Mouse (Mus musculus): ENCODE data around the gene Hivep3. TPM values are rescaled to one million over a fixed set of nuclear protein-coding genes. Genes with fewer than 3 reads are reported as not detected.

Hivep3 gene
- polyA plus RNA-seq, 1 experiment: 0.54 TPM

DNA sequence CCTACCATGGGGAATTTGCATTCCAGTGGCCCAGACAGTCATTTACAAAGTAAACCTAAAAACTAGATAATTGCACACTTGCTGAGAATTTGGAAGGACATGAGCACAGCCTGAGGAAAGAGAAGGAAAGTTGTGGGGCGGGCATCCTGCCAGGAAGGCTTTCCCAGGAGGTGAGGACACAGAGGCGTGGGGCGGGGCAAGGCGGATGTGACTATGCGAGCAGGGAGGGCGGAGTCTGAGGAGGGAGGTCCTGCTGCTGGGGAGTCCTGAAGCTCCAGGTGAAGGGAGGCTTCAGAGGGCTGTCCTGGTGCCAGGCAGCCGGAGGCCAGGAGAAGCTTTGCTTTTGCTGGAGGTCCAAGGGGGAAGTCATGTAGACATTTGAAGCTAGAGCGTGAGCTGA, 118.9 kb downstream of the Hivep3 start:
- no peaks in the 10 kb centered on the region for H3K79me2 ChIP-seq (ENCODE audit: control insufficient read depth, insufficient read depth)
- no peak overlapping the region for H3K4me3 ChIP-seq
- no peak overlapping the region for H3K4me2 ChIP-seq (ENCODE audit: low read depth)
- H3ac ChIP-seq (ENCODE audit: control insufficient read depth, insufficient read length): no peak overlapping the region
- H3K27me3 ChIP-seq (ENCODE audit: control insufficient read depth, insufficient read depth, insufficient read length): peaks cover 11% of the 10 kb centered on the region
- H3K36me3 ChIP-seq (ENCODE audit: control insufficient read depth, insufficient read depth): no peaks in the 10 kb centered on the region
- TF ChIP-seq POLR2AphosphoS2 (IDR thresholded peaks at IDR 0.05; ENCODE audit: insufficient read length, low read depth): no peak
- TF ChIP-seq MYOG (IDR thresholded peaks at IDR 0.05; ENCODE audit: control insufficient read depth in 1 of 3, insufficient read depth in 1 of 3, insufficient read length in 2 of 3, low read depth in 2 of 3): no peak
- no peak for TF ChIP-seq MAX (IDR thresholded peaks at IDR 0.05; ENCODE audit: low read depth)
- no peak for TF ChIP-seq MYOD1 (IDR thresholded peaks at IDR 0.05; ENCODE audit: control insufficient read depth in 1 of 3, insufficient read length in 2 of 3, low read depth in 2 of 3)
- no peak for TF ChIP-seq USF1 (IDR thresholded peaks at IDR 0.05; ENCODE audit: low read depth)
- no peak for TF ChIP-seq TCF3 (IDR thresholded peaks at IDR 0.05; ENCODE audit: insufficient read length, low read depth)
- TF ChIP-seq SRF (IDR thresholded peaks at IDR 0.05; ENCODE audit: control insufficient read depth, insufficient read length, low read depth): no peak
- TF ChIP-seq TCF12 (IDR thresholded peaks at IDR 0.05; ENCODE audit: insufficient read depth, poor library complexity, severe bottlenecking): no peak
- no peak for TF ChIP-seq E2F4 (IDR thresholded peaks at IDR 0.05; ENCODE audit: insufficient read depth)
- no peak for TF ChIP-seq CEBPB (IDR thresholded peaks at IDR 0.05; ENCODE audit: insufficient read depth, poor library complexity, severe bottlenecking)
- TF ChIP-seq REST (IDR thresholded peaks at IDR 0.05; ENCODE audit: insufficient read depth, insufficient read length): no peak
- TF ChIP-seq POLR2A (IDR thresholded peaks at IDR 0.05; ENCODE audit: insufficient read length, low read depth): no peak

GRCm38 (mm10) chr4:119854307-119855144, 120.9 kb downstream of the Hivep3 start:
- TF ChIP-seq E2F4 (IDR thresholded peaks at IDR 0.05; ENCODE audit: insufficient read depth): no peak
- Histone ChIP-seq H3K4me3 (no peak overlapping the region), H3K36me3 (ENCODE audit: control insufficient read depth, insufficient read depth) (no peaks in the 10 kb centered on the region), H3K4me2 (ENCODE audit: low read depth) (no peak overlapping the region), H3K79me2 (ENCODE audit: control insufficient read depth, insufficient read depth) (no peaks in the 10 kb centered on the region), H3ac (ENCODE audit: control insufficient read depth, insufficient read length) (no peak overlapping the region), H3K27me3 (ENCODE audit: control insufficient read depth, insufficient read depth, insufficient read length) (peaks cover 27% of the 10 kb centered on the region)

- Histone ChIP-seq H3K4me3 (no peak overlapping the region), H3K79me2 (ENCODE audit: control insufficient read depth, insufficient read depth) (no peaks in the 10 kb centered on the region)
Measured at GRCm38 (mm10) chr4:119859454-119859853, 125.9 kb downstream of the Hivep3 start.

DNA sequence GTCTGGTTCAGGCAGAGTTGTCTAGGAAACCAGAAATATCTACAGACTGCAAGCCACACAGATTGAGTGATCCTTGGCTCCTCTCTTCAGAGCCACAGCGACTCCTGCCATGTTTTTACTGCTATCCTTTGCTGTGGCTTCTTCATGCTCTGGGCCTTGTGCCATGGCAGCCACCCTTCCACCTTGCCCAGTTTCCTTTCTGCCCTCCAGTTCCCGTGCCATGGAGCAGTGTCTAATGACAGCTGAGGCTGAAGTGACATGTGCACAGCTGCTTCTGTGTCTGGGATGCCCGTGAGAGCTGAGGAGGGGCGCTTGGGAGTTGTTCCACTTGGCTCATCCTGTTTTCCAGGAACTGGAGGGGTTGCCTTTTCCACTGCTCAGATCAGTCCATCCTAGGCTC, 127.4 kb downstream of the Hivep3 start:
- TF ChIP-seq MAX (IDR thresholded peaks at IDR 0.05; ENCODE audit: low read depth) (no peak), POLR2AphosphoS2 (IDR thresholded peaks at IDR 0.05; ENCODE audit: insufficient read length, low read depth) (no peak), MYOD1 (IDR thresholded peaks at IDR 0.05; ENCODE audit: control insufficient read depth in 1 of 3, insufficient read length in 2 of 3, low read depth in 2 of 3) (no peak), CEBPB (IDR thresholded peaks at IDR 0.05; ENCODE audit: insufficient read depth, poor library complexity, severe bottlenecking) (no peak)
- Histone ChIP-seq H3ac (ENCODE audit: control insufficient read depth, insufficient read length) (no peak overlapping the region), H3K4me3 (no peak overlapping the region), H3K79me2 (ENCODE audit: control insufficient read depth, insufficient read depth) (no peaks in the 10 kb centered on the region), H3K4me2 (ENCODE audit: low read depth) (no peak overlapping the region), H3K27me3 (ENCODE audit: control insufficient read depth, insufficient read depth, insufficient read length) (peaks cover 40% of the 10 kb centered on the region), H3K36me3 (ENCODE audit: control insufficient read depth, insufficient read depth) (no peaks in the 10 kb centered on the region)

More at GRCm38 (mm10) chr4:119859454-119859853, 125.9 kb downstream of the Hivep3 start:
- Histone ChIP-seq H3K27me3 (ENCODE audit: control insufficient read depth, insufficient read depth, insufficient read length) (peaks cover 41% of the 10 kb centered on the region), H3K4me2 (ENCODE audit: low read depth) (no peak overlapping the region), H3K36me3 (ENCODE audit: control insufficient read depth, insufficient read depth) (no peaks in the 10 kb centered on the region), H3ac (ENCODE audit: control insufficient read depth, insufficient read length) (no peak overlapping the region)
- TF ChIP-seq MAX (IDR thresholded peaks at IDR 0.05; ENCODE audit: low read depth) (no peak), TCF3 (IDR thresholded peaks at IDR 0.05; ENCODE audit: insufficient read length, low read depth) (no peak), MYOD1 (IDR thresholded peaks at IDR 0.05; ENCODE audit: control insufficient read depth in 1 of 3, insufficient read length in 2 of 3, low read depth in 2 of 3) (no peak), MYOG (IDR thresholded peaks at IDR 0.05; ENCODE audit: control insufficient read depth in 1 of 3, insufficient read depth in 1 of 3, insufficient read length in 2 of 3, low read depth in 2 of 3) (no peak), POLR2A (IDR thresholded peaks at IDR 0.05; ENCODE audit: insufficient read length, low read depth) (no peak), CEBPB (IDR thresholded peaks at IDR 0.05; ENCODE audit: insufficient read depth, poor library complexity, severe bottlenecking) (no peak), USF1 (IDR thresholded peaks at IDR 0.05; ENCODE audit: low read depth) (no peak), REST (IDR thresholded peaks at IDR 0.05; ENCODE audit: insufficient read depth, insufficient read length) (no peak), E2F4 (IDR thresholded peaks at IDR 0.05; ENCODE audit: insufficient read depth) (no peak)

- Histone ChIP-seq H3ac (ENCODE audit: control insufficient read depth, insufficient read length) (no peak overlapping the region), H3K79me2 (ENCODE audit: control insufficient read depth, insufficient read depth) (no peaks in the 10 kb centered on the region), H3K4me3 (no peak overlapping the region), H3K27me3 (ENCODE audit: control insufficient read depth, insufficient read depth, insufficient read length) (peaks cover 14% of the 10 kb centered on the region), H3K36me3 (ENCODE audit: control insufficient read depth, insufficient read depth) (no peaks in the 10 kb centered on the region), H3K4me2 (ENCODE audit: low read depth) (no peak overlapping the region)
- no peak for TF ChIP-seq REST (IDR thresholded peaks at IDR 0.05; ENCODE audit: insufficient read depth, insufficient read length)
Measured at GRCm38 (mm10) chr4:119865827-119866455, 132.4 kb downstream of the Hivep3 start.

All from myocyte (in vitro differentiated cells).